In genomic region chr3:92790414-92790813, GRCm38 (mm10) we compare ENCODE assay signal across 34 mouse cellular contexts. TPM values are rescaled to one million over a fixed set of nuclear protein-coding genes. Genes with fewer than 3 reads are reported as not detected.
"Had no signal": no experiment of that assay in that cellular context is flagged by ENCODE, and none has a peak within 500 bp of the region (broad histone marks: within the 10 kb centered on the region; RNA-seq: fewer than 3 reads in every experiment).

Lce1j (minus strand) TSS chr3:92790514.

- H3K4me3 ChIP-seq: embryonic facial prominence, embryonic 10.5 days; embryonic facial prominence, embryonic 12.5 days; embryonic facial prominence, embryonic 13.5 days; embryonic facial prominence, embryonic 15.5 days; erythroblast, embryonic 14.5 days; forebrain, embryonic 10.5 days; forebrain, embryonic 12.5 days; forebrain, embryonic 13.5 days; forebrain, embryonic 15.5 days; gastrocnemius, adult 2 months; heart, adult 2 months had no signal

- H3K9me3 ChIP-seq: embryonic facial prominence, embryonic 10.5 days; embryonic facial prominence, embryonic 12.5 days; embryonic facial prominence, embryonic 13.5 days; embryonic facial prominence, embryonic 15.5 days; forebrain, embryonic 10.5 days; forebrain, embryonic 12.5 days; forebrain, embryonic 13.5 days; forebrain, embryonic 15.5 days had no signal

- H3K27me3 ChIP-seq: embryonic facial prominence, embryonic 12.5 days; embryonic facial prominence, embryonic 13.5 days; embryonic facial prominence, embryonic 15.5 days; forebrain, embryonic 12.5 days; forebrain, embryonic 13.5 days; forebrain, embryonic 15.5 days had no signal

- DNase-seq: cerebellum, adult 2 months; cerebellum, adult 8-10 months; cerebellum, adult 9-10 months; cerebellum, adult 9-11 months; cerebellum, postnatal 10 days; cerebellum, postnatal 14 days; cerebellum, postnatal 25 days; cerebellum, postnatal 36 days; embryo, embryonic 11 days; forebrain, postnatal 0 days; gastrocnemius, adult 2 months; gastrocnemius, postnatal 10 days; gastrocnemius, postnatal 14 days; gastrocnemius, postnatal 25 days; gastrocnemius, postnatal 36 days; heart, adult 11 months; heart, adult 18-20 months; heart, adult 2 months had no signal

- H3K4me1 ChIP-seq: embryonic facial prominence, embryonic 10.5 days; embryonic facial prominence, embryonic 12.5 days; embryonic facial prominence, embryonic 13.5 days; embryonic facial prominence, embryonic 15.5 days; forebrain, embryonic 10.5 days; forebrain, embryonic 12.5 days; forebrain, embryonic 13.5 days; forebrain, embryonic 15.5 days had no signal

- H3K27ac ChIP-seq: embryonic facial prominence, embryonic 10.5 days; embryonic facial prominence, embryonic 12.5 days; embryonic facial prominence, embryonic 13.5 days; embryonic facial prominence, embryonic 15.5 days; forebrain, embryonic 10.5 days; forebrain, embryonic 12.5 days; forebrain, embryonic 13.5 days; forebrain, embryonic 15.5 days; gastrocnemius, adult 2 months; heart, adult 2 months had no signal

- ATAC-seq: forebrain, embryonic 13.5 days; forebrain, embryonic 14.5 days; forebrain, embryonic 15.5 days; forebrain, embryonic 16.5 days; forebrain, postnatal 0 days had no signal

- H3K4me2 ChIP-seq: embryonic facial prominence, embryonic 12.5 days; embryonic facial prominence, embryonic 13.5 days; embryonic facial prominence, embryonic 15.5 days; forebrain, embryonic 12.5 days; forebrain, embryonic 13.5 days; forebrain, embryonic 15.5 days had no signal

- H3K36me3 ChIP-seq: embryonic facial prominence, embryonic 10.5 days; embryonic facial prominence, embryonic 12.5 days; embryonic facial prominence, embryonic 13.5 days; embryonic facial prominence, embryonic 15.5 days; forebrain, embryonic 10.5 days; forebrain, embryonic 12.5 days; forebrain, embryonic 15.5 days had no signal

- H3K9ac ChIP-seq: embryonic facial prominence, embryonic 12.5 days; embryonic facial prominence, embryonic 13.5 days; embryonic facial prominence, embryonic 15.5 days; forebrain, embryonic 12.5 days; forebrain, embryonic 13.5 days; forebrain, embryonic 15.5 days; forebrain, postnatal 0 days had no signal

RNA-seq across cellular contexts. Expression of gene Lce1j, which starts in this region (rescaled TPM):
- polyA plus RNA-seq: cerebellum, adult 2 months; cortical plate, adult 2 months; embryonic facial prominence, embryonic 10.5 days; embryonic facial prominence, embryonic 11.5 days; embryonic facial prominence, embryonic 12.5 days; embryonic facial prominence, embryonic 13.5 days; embryonic facial prominence, embryonic 14.5 days; erythroblast, embryonic 14.5 days; forebrain, embryonic 10.5 days; forebrain, embryonic 12.5 days; forebrain, embryonic 13.5 days; forebrain, embryonic 14.5 days; forebrain, embryonic 15.5 days; forebrain, embryonic 16.5 days; forebrain, postnatal 0 days; frontal cortex, adult 2 months; gonadal fat pad, adult 2 months; heart, adult 2 months had no signal
